Mouse (Mus musculus) midbrain, embryonic 13.5 days (tissue): ENCODE results near the gene Hnrnpul1. TPM values are rescaled to one million over a fixed set of nuclear protein-coding genes. Genes with fewer than 3 reads are reported as not detected.

Experiments
- ATAC-seq: fragments of 200-750 bp; cut with Nextera tagmentation; 2 replicates; pipeline ENCODE4 v1.8.0; 2017; ENCODE audit warnings: mild to moderate bottlenecking, moderate TSS enrichment, moderate library complexity
- H3K27ac ChIP-seq: fragments of 300-500 bp; sonication (generic); 2 replicates; pipeline ENCODE4 v1.5.1; 2015; ENCODE audit warnings: inconsistent platforms, mild to moderate bottlenecking, moderate library complexity
- H3K27me3 ChIP-seq: fragments of 300-500 bp; sonication (generic); 2 replicates; pipeline ENCODE4 v1.6.1; 2015; ENCODE audit warnings: mild to moderate bottlenecking, inconsistent platforms
- H3K36me3 ChIP-seq: fragments of 300-500 bp; sonication (generic); 2 replicates; pipeline ENCODE4 v1.6.1; 2015; ENCODE audit warnings: mild to moderate bottlenecking, inconsistent platforms
- H3K4me1 ChIP-seq: fragments of 300-500 bp; sonication (generic); replicated peaks from 2 replicates; pipeline ENCODE4 v1.6.1; 2015; ENCODE audit warnings: inconsistent platforms
- H3K4me2 ChIP-seq: fragments of 300-500 bp; sonication (generic); replicated peaks from 2 replicates; pipeline ENCODE4 v1.6.1; 2015; ENCODE audit warnings: moderate library complexity, mild to moderate bottlenecking, inconsistent platforms
- H3K4me3 ChIP-seq: fragments of 300-500 bp; sonication (generic); replicated peaks from 2 replicates; pipeline ENCODE4 v1.5.1; 2015; ENCODE audit warnings: mild to moderate bottlenecking, inconsistent platforms
- H3K9ac ChIP-seq: fragments of 300-500 bp; sonication (generic); replicated peaks from 2 replicates; pipeline ENCODE4 v1.6.1; 2015; ENCODE audit warnings: mild to moderate bottlenecking, inconsistent platforms
- H3K9me3 ChIP-seq: fragments of 300-500 bp; sonication (generic); 2 replicates; pipeline ENCODE4 v1.6.1; 2016; ENCODE audit warnings: mild to moderate bottlenecking, inconsistent platforms
- WGBS: fragments of 180-500 bp; shearing (Covaris S2); methylation state at CpG from one replicate; pipeline ENCODE4 v1.1.7; 2015; 5-methylcytosine and 5-hydroxymethylcytosine counted together
- polyA plus RNA-seq: library from polyadenylated mRNA; unstranded; fragments of >200 nt; fragmentation: Nextera tagmentation; extraction: Ambion mirVana; gene quantifications from 2 replicates; pipeline ENCODE4 v1.2.1, GENCODE M21; 2015

Hnrnpul1 gene
- polyA plus RNA-seq, 1 experiment from 2014 or later = 56.2 TPM

GRCm38 (mm10) chr7:25672442-25672841 lies 82.1 kb downstream of the Hnrnpul1 start:
- peaks cover 17% of the 10 kb centered on the region for H3K36me3 ChIP-seq
- H3K27ac ChIP-seq = no peak overlapping the region
- 52% methylated on average over 4 of the region's 4 CpGs for WGBS
- no peak overlapping the region for H3K4me2 ChIP-seq
- H3K4me3 ChIP-seq = no peak overlapping the region
- H3K27me3 ChIP-seq = peaks cover 29% of the 10 kb centered on the region
- H3K9me3 ChIP-seq = no peaks in the 10 kb centered on the region
- no peak for ATAC-seq
- H3K4me1 ChIP-seq = peaks cover 6% of the 10 kb centered on the region
- no peak overlapping the region for H3K9ac ChIP-seq

DNA sequence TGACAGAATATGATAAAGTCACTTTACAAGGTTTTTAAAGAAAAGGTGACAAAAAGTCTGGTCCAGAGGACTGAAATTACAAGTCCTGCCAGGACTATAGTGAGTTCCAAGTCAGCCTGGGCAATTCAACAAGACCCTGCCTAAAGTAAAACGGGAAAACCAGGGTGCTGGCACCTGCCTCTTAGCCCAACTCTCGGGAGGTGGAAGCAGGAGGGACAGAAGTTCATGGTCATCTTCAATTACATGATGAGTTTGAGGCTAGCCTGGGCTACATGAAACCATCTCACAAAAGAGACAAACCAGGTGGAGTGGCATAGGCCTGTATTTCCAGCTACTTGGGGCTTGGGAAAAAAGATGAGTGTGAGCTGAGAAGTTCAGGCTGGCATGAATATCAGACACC lies 82.9 kb downstream of the Hnrnpul1 start:
- ATAC-seq = no peak
- Histone ChIP-seq H3K4me1 (peaks cover 6% of the 10 kb centered on the region), H3K27ac (no peak overlapping the region), H3K36me3 (peaks cover 22% of the 10 kb centered on the region), H3K27me3 (peaks cover 29% of the 10 kb centered on the region), H3K9me3 (no peaks in the 10 kb centered on the region), H3K4me3 (no peak overlapping the region), H3K9ac (no peak overlapping the region), H3K4me2 (no peak overlapping the region)
- 83% methylated on average over 2 of the region's 2 CpGs for WGBS

Other genes with a start within 250 kb of the Hnrnpul1 start
- not detected in 2 replicates for gene Ceacam2, start 214.9 kb downstream of the Hnrnpul1 start, polyA plus RNA-seq
- gene Erich4, start 138.9 kb downstream of the Hnrnpul1 start, polyA plus RNA-seq = not detected in 2 replicates
- 31.5 and 34.2 TPM in 2 replicates for gene Dmac2, start 135.3 kb downstream of the Hnrnpul1 start, polyA plus RNA-seq
- 0.55 and 0.57 TPM in 2 replicates for gene B3gnt8, start 128.1 kb downstream of the Hnrnpul1 start, polyA plus RNA-seq
- 47.9 and 50.5 TPM in 2 replicates for gene Bckdha, start 95.8 kb downstream of the Hnrnpul1 start, polyA plus RNA-seq
- gene Exosc5, start 95.6 kb downstream of the Hnrnpul1 start, polyA plus RNA-seq = 44.2 and 44.8 TPM in 2 replicates
- gene Tmem91, start 79.6 kb downstream of the Hnrnpul1 start, polyA plus RNA-seq = 8.8 and 9.7 TPM in 2 replicates
- gene B9d2, start 74.0 kb downstream of the Hnrnpul1 start, polyA plus RNA-seq = 40.3 and 41.4 TPM in 2 replicates
- 0.59 and 1.2 TPM in 2 replicates for gene Tgfb1, start 67.8 kb downstream of the Hnrnpul1 start, polyA plus RNA-seq
- gene Ccdc97, start 35.7 kb downstream of the Hnrnpul1 start, polyA plus RNA-seq = 29.9 and 35.9 TPM in 2 replicates
- gene Axl, start 33.9 kb upstream of the Hnrnpul1 start, polyA plus RNA-seq = 17.5 and 18.9 TPM in 2 replicates
- 0.84 and 1.0 TPM in 2 replicates for gene Cyp2s1, start 62.2 kb upstream of the Hnrnpul1 start, polyA plus RNA-seq
- not detected in 2 replicates for gene Cyp2b10, start 142.9 kb upstream of the Hnrnpul1 start, polyA plus RNA-seq